Mouse (Mus musculus): ENCODE results near the gene Akap6.
"Not testable (repeated sequence)": the region's sequence is repeated elsewhere in the genome, so short reads cannot be mapped to it uniquely, and the experiment has no call there.

Gene Akap6

GRCm38 (mm10) chr12:52711857-52712640 is 12.9 kb downstream of the Akap6 start:
- no peak for DNase-seq

GRCm38 (mm10) chr12:52718392-52718791 is 19.2 kb downstream of the Akap6 start:
- no peak for DNase-seq

- no peak for DNase-seq
Observed at GRCm38 (mm10) chr12:52719232-52719631, 20.0 kb downstream of the Akap6 start.

GRCm38 (mm10) chr12:52719681-52720080 is 20.5 kb downstream of the Akap6 start:
- DNase-seq: no peak

- not testable (repeated sequence) for DNase-seq
Observed at GRCm38 (mm10) chr12:52724039-52724615, 24.9 kb downstream of the Akap6 start.

- no peak for DNase-seq
Observed at GRCm38 (mm10) chr12:52726434-52727231, 27.4 kb downstream of the Akap6 start.

- DNase-seq: no peak
Observed at GRCm38 (mm10) chr12:52729396-52729795, 30.2 kb downstream of the Akap6 start.

- not testable (repeated sequence) for DNase-seq
Observed at GRCm38 (mm10) chr12:52735161-52735560, 36.0 kb downstream of the Akap6 start.

- no peak for DNase-seq
Observed at GRCm38 (mm10) chr12:52737151-52737550, 38.0 kb downstream of the Akap6 start.

GRCm38 (mm10) chr12:52739326-52739725 is 40.1 kb downstream of the Akap6 start:
- no peak for DNase-seq

GRCm38 (mm10) chr12:52741801-52742200 is 42.6 kb downstream of the Akap6 start:
- no peak for DNase-seq

GRCm38 (mm10) chr12:52750006-52750405 is 50.8 kb downstream of the Akap6 start:
- no peak for DNase-seq

- DNase-seq: no peak
Observed at GRCm38 (mm10) chr12:52755649-52756048, 56.5 kb downstream of the Akap6 start.

GRCm38 (mm10) chr12:52757881-52758280 is 58.7 kb downstream of the Akap6 start:
- no peak for DNase-seq

GRCm38 (mm10) chr12:52764046-52764445 is 64.9 kb downstream of the Akap6 start:
- DNase-seq: no peak

- no peak for DNase-seq
Observed at GRCm38 (mm10) chr12:52764810-52765209, 65.6 kb downstream of the Akap6 start.

GRCm38 (mm10) chr12:52769561-52769960 is 70.4 kb downstream of the Akap6 start:
- no peak for DNase-seq

GRCm38 (mm10) chr12:52771931-52772330 is 72.7 kb downstream of the Akap6 start:
- no peak for DNase-seq

GRCm38 (mm10) chr12:52772494-52773280 is 73.5 kb downstream of the Akap6 start:
- no peak for DNase-seq

GRCm38 (mm10) chr12:52773847-52774246 is 74.7 kb downstream of the Akap6 start:
- no peak for DNase-seq

GRCm38 (mm10) chr12:52774382-52774781 is 75.2 kb downstream of the Akap6 start:
- DNase-seq: no peak

- DNase-seq: no peak
Observed at GRCm38 (mm10) chr12:52780216-52780615, 81.0 kb downstream of the Akap6 start.

- DNase-seq: no peak
Observed at GRCm38 (mm10) chr12:52781066-52781465, 81.9 kb downstream of the Akap6 start.
